In the genomic region with DNA sequence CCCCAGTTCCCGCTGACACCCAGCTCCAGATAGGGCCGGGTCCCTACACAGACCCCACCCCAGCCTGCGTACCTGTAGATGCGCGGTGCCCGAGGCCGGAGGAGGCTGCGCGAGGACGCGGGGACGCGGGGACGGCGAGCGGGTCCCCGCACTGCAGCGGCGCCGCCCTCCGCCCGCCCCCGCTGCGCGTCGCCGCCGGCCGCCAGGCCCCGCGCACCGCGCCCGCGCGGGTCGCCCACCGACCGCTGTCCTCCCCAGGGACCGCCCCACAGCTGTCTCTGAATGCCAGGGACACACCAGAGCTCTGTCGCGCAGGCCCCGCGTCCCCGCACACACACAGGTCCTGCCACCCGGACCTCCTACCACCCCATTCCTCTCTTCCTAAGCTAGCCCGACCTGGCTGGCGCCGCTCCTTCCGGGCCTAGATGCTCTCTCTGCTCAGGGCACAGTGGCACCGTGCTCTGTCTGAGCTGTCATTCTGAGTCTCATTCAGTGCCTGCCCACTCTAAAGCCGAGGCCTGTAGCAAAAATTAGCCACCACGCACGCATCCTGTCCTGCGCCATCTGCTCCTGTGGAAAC, we compare ENCODE assay signal across 9 mouse cellular contexts. TPM values are rescaled to one million over a fixed set of nuclear protein-coding genes. Genes with fewer than 3 reads are reported as not detected.
A peak's percentile ranks its signal among the peaks of the same experiment; 100 is the strongest.
DNase-seq lines count a peak whose midpoint lies in the region; ATAC-seq and TF ChIP-seq lines count a peak whose summit lies in the region.
"Had no signal": no experiment of that assay in that cellular context is flagged by ENCODE, and none has a peak within 500 bp of the region (broad histone marks: within the 10 kb centered on the region; RNA-seq: fewer than 3 reads in every experiment).

No protein-coding gene starts in this region.

- DNase-seq in heart, adult 8-10 months (ENCODE audit: low spot score) = no peak
- no peak for DNase-seq in liver, postnatal 0 days
- peak; percentile 62 to 81 for DNase-seq in right cerebral cortex, postnatal 36 days (ENCODE audit: low spot score in 2 of 2)
- DNase-seq in ovary, postnatal 10 days (ENCODE audit: low spot score) = no peak

- peak overlapping the region; percentile 90 for H3K4me2 ChIP-seq in heart, embryonic 13.5 days
- peak overlapping the region; percentile 84 for H3K4me2 ChIP-seq in embryonic facial prominence, embryonic 15.5 days (replicated peaks)
- H3K4me2 ChIP-seq in intestine, postnatal 0 days (replicated peaks; ENCODE audit: low read depth) = peak overlapping the region; percentile 80
- H3K4me2 ChIP-seq in liver, postnatal 0 days (ENCODE audit: low read depth, low read length) = peak overlapping the region; percentile 70

- 4% methylated on average over 38 of the region's 55 CpGs for WGBS in heart, embryonic 13.5 days
- WGBS in embryonic facial prominence, embryonic 15.5 days = 2% methylated on average over 54 of the region's 55 CpGs
- WGBS in intestine, postnatal 0 days = 5% methylated on average over 51 of the region's 55 CpGs
- 13% methylated on average over 20 of the region's 55 CpGs for WGBS in liver, postnatal 0 days (ENCODE audit: insufficient replicate concordance)

- H3K4me3 ChIP-seq in heart, embryonic 13.5 days = peak overlapping the region; percentile 64
- peak overlapping the region; percentile 26; the same call in 1 of the 2 replicates for H3K4me3 ChIP-seq in bone marrow macrophage, adult 2 months (ENCODE audit: insufficient read depth, low read length)
- peak overlapping the region; percentile 58 for H3K4me3 ChIP-seq in embryonic facial prominence, embryonic 15.5 days (replicated peaks)
- H3K4me3 ChIP-seq in intestine, postnatal 0 days (ENCODE audit: low read depth, low read length) = peak overlapping the region; percentile 51
- peak overlapping the region; percentile 32 for H3K4me3 ChIP-seq in liver, postnatal 0 days (ENCODE audit: low read depth, low read length)

- no peak for TF ChIP-seq EP300 in liver, postnatal 0 days (IDR thresholded peaks at IDR 0.05; ENCODE audit: low read depth)

- peaks cover 19% of the 10 kb centered on the region for H3K27me3 ChIP-seq in heart, embryonic 13.5 days (replicated peaks)
- peaks cover 4% of the 10 kb centered on the region; the same call in 1 of the 2 replicates for H3K27me3 ChIP-seq in embryonic facial prominence, embryonic 15.5 days
- H3K27me3 ChIP-seq in intestine, postnatal 0 days (replicated peaks; ENCODE audit: control insufficient read depth, insufficient read depth, low read length) = no peaks in the 10 kb centered on the region
- H3K27me3 ChIP-seq in liver, postnatal 0 days (ENCODE audit: insufficient read depth, low read length) = peaks cover 16% of the 10 kb centered on the region

- peak overlapping the region; percentile 88 for H3K9ac ChIP-seq in heart, embryonic 13.5 days
- H3K9ac ChIP-seq in embryonic facial prominence, embryonic 15.5 days = peak overlapping the region; percentile 44
- peak overlapping the region; percentile 51 for H3K9ac ChIP-seq in intestine, postnatal 0 days (ENCODE audit: low read depth, low read length)
- 0 out of 2 replicates have a peak overlapping the region, but pooled peaks have one; percentile 7 for H3K9ac ChIP-seq in liver, postnatal 0 days (replicated peaks)

- H3K4me1 ChIP-seq in heart, embryonic 13.5 days = peaks cover 6% of the 10 kb centered on the region
- no peaks in the 10 kb centered on the region for H3K4me1 ChIP-seq in bone marrow macrophage, adult 2 months (ENCODE audit: control insufficient read depth, insufficient read depth, low read length)
- peaks cover 7% of the 10 kb centered on the region for H3K4me1 ChIP-seq in embryonic facial prominence, embryonic 15.5 days
- peaks cover 5% of the 10 kb centered on the region; the same call in 1 of the 2 replicates for H3K4me1 ChIP-seq in intestine, postnatal 0 days (replicated peaks; ENCODE audit: control insufficient read depth, insufficient read depth, low read length)
- H3K4me1 ChIP-seq in liver, postnatal 0 days (ENCODE audit: insufficient read depth) = peaks cover 5% of the 10 kb centered on the region

- no peak for TF ChIP-seq POLR2A in bone marrow macrophage, adult 2 months (IDR thresholded peaks at IDR 0.05; ENCODE audit: borderline replicate concordance, low read depth, low read length)

- peak; percentile 31; the same call in 1 of the 2 replicates for ATAC-seq in heart, embryonic 13.5 days (ENCODE audit: extremely low read depth, insufficient number of reproducible peaks, low FRiP score, low TSS enrichment)
- ATAC-seq in embryonic facial prominence, embryonic 15.5 days (ENCODE audit: insufficient number of reproducible peaks, low FRiP score, low TSS enrichment, low read depth) = peak; percentile 68
- ATAC-seq in intestine, postnatal 0 days = peak; percentile 44
- ATAC-seq in liver, postnatal 0 days = no peak

- no peaks in the 10 kb centered on the region for H3K9me3 ChIP-seq in heart, embryonic 13.5 days
- no peaks in the 10 kb centered on the region for H3K9me3 ChIP-seq in embryonic facial prominence, embryonic 15.5 days (replicated peaks)
- H3K9me3 ChIP-seq in intestine, postnatal 0 days (ENCODE audit: control insufficient read depth) = no peaks in the 10 kb centered on the region
- H3K9me3 ChIP-seq in liver, postnatal 0 days (ENCODE audit: low read length) = no peaks in the 10 kb centered on the region
- H3K9me3 ChIP-seq: G1E had no signal

- no peak for TF ChIP-seq CTCF in bone marrow macrophage, adult 2 months (IDR thresholded peaks at IDR 0.05; ENCODE audit: low read depth, low read length)
- TF ChIP-seq CTCF in intestine, postnatal 0 days (IDR thresholded peaks at IDR 0.05; ENCODE audit: low read depth) = no peak
- no peak for TF ChIP-seq CTCF in liver, postnatal 0 days (IDR thresholded peaks at IDR 0.05; ENCODE audit: low read depth)

- no peak overlapping the region for H3K27ac ChIP-seq in heart, embryonic 13.5 days (replicated peaks)
- H3K27ac ChIP-seq in bone marrow macrophage, adult 2 months (ENCODE audit: insufficient read depth, low read depth, low read length) = no peak overlapping the region
- no peak overlapping the region for H3K27ac ChIP-seq in embryonic facial prominence, embryonic 15.5 days (replicated peaks)
- no peak overlapping the region for H3K27ac ChIP-seq in intestine, postnatal 0 days (ENCODE audit: low read depth, low read length)
- no peak overlapping the region for H3K27ac ChIP-seq in liver, postnatal 0 days (ENCODE audit: low read depth)

- no peaks in the 10 kb centered on the region for H3K36me3 ChIP-seq in heart, embryonic 13.5 days
- 0 out of 2 replicates have a peak, but pooled peaks cover 6% of the 10 kb centered on the region for H3K36me3 ChIP-seq in embryonic facial prominence, embryonic 15.5 days
- no peaks in the 10 kb centered on the region for H3K36me3 ChIP-seq in intestine, postnatal 0 days (ENCODE audit: control insufficient read depth, insufficient read depth)
- H3K36me3 ChIP-seq in liver, postnatal 0 days (replicated peaks; ENCODE audit: insufficient read depth, low read length) = no peaks in the 10 kb centered on the region
- H3K36me3 ChIP-seq: G1E had no signal

RNA-seq across cellular contexts. Expression of gene Prkar1b, which starts 20.1 kb away (rescaled TPM):
- polyA plus RNA-seq in heart, embryonic 13.5 days (2015; fragmentation: Nextera tagmentation; extraction: Ambion mirVana) = 9.4 and 11.5 TPM in 2 replicates
- total RNA-seq in heart, adult 8-10 months (2022) = 1 to 10 TPM; 2.1 to 2.7 (median 2.3) TPM
- 2.1 and 2.5 TPM in 2 replicates for polyA plus RNA-seq in bone marrow macrophage, adult 2 months (2012; ENCODE audit: insufficient read depth, insufficient read length, missing spikeins)
- polyA plus RNA-seq in embryonic facial prominence, embryonic 15.5 days (2015; fragmentation: Nextera tagmentation; extraction: Ambion mirVana) = 28.4 and 28.8 TPM in 2 replicates
- 10.0 and 10.9 TPM in 2 replicates for polyA plus RNA-seq in intestine, postnatal 0 days (2015; fragmentation: Nextera tagmentation; extraction: Ambion mirVana)
- polyA plus RNA-seq in liver, postnatal 0 days (2015; fragmentation: Nextera tagmentation; extraction: Ambion mirVana) = 0.43 and 0.62 TPM in 2 replicates
- polyA plus RNA-seq: G1E had no signal

RNA-seq across cellular contexts. Expression of gene Dnaaf5, which starts 20.4 kb away (rescaled TPM):
- 5.6 and 5.8 TPM in 2 replicates for polyA plus RNA-seq in heart, embryonic 13.5 days (2015; fragmentation: Nextera tagmentation; extraction: Ambion mirVana)
- 10 to 100 TPM; 16.1 to 20.0 (median 18.2) TPM for total RNA-seq in heart, adult 8-10 months (2022)
- polyA plus RNA-seq in bone marrow macrophage, adult 2 months (2012; ENCODE audit: insufficient read depth, insufficient read length, missing spikeins) = 6.2 and 7.5 TPM in 2 replicates
- 8.3 and 12.7 TPM in 2 replicates for polyA plus RNA-seq in embryonic facial prominence, embryonic 15.5 days (2015; fragmentation: Nextera tagmentation; extraction: Ambion mirVana)
- polyA plus RNA-seq in intestine, postnatal 0 days (2015; fragmentation: Nextera tagmentation; extraction: Ambion mirVana) = 2.5 and 2.9 TPM in 2 replicates
- 1.3 and 1.4 TPM in 2 replicates for polyA plus RNA-seq in liver, postnatal 0 days (2015; fragmentation: Nextera tagmentation; extraction: Ambion mirVana)

Comparison
In these comparisons a context has a peak if more than half of its experiments do, and no peak if none do; other contexts are left out.
1. H3K9ac ChIP-seq: peak in every context shown above with its lines; median percentile 88 in heart, embryonic 13.5 days; 51 in intestine, postnatal 0 days; 44 in embryonic facial prominence, embryonic 15.5 days; 7 in liver, postnatal 0 days.
2. DNase-seq: peak in right cerebral cortex, postnatal 36 days (2 of 2); none in heart, adult 8-10 months (single experiment), liver, postnatal 0 days (single experiment) and ovary, postnatal 10 days (single experiment).
3. Peak in every context shown above with its lines, with median percentiles within 50 percentile points of each other: H3K4me2 ChIP-seq and H3K4me3 ChIP-seq.